Comparison of ENCODE assay signal across 11 mouse cellular contexts in the genomic region with DNA sequence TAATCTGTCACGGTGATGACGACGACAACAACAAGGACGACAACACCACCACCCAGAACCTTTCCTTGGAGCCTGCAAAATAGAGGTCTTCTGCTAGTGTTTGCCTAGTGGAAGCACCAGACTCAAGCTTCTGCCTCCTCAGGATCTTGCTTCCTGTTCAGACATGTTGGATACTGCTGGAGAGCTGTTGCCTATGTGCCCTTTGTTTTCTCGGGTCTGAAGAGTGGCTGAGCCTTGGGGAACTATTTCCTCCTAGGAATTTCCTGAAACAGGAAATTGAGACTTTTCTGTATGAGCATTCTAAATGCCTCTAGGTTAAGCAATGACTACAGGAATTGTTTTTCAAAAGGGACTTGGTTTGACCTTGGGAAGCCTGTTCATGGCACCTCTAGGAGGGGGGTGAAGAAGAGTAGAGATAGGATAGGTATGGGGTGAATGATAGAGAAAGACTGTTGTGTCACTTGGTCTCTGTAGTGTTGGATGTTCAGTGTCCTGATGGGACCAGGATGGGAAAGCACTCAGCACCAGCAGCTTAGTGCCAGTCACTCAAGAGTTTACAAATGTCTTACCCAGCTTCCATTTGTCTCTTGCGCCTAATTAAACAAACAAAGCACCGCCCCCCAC. TPM values are rescaled to one million over a fixed set of nuclear protein-coding genes. Genes with fewer than 3 reads are reported as not detected.
DNase-seq lines count a peak whose midpoint lies in the region; ATAC-seq and TF ChIP-seq lines count a peak whose summit lies in the region.
"Had no signal": no experiment of that assay in that cellular context is flagged by ENCODE, and none has a peak within 500 bp of the region (broad histone marks: within the 10 kb centered on the region; RNA-seq: fewer than 3 reads in every experiment).

No protein-coding gene starts in this region.

- H3K9ac ChIP-seq in hindbrain, embryonic 14.5 days = no peak overlapping the region
- H3K9ac ChIP-seq in hindbrain, embryonic 16.5 days (ENCODE audit: low read depth, low read length) = no peak overlapping the region
- no peak overlapping the region for H3K9ac ChIP-seq in lung, embryonic 16.5 days (ENCODE audit: low read length)
- H3K9ac ChIP-seq in heart, embryonic 12.5 days = no peak overlapping the region
- H3K9ac ChIP-seq in stomach, postnatal 0 days (ENCODE audit: low read length) = no peak overlapping the region

- ATAC-seq in hindbrain, embryonic 14.5 days (ENCODE audit: low FRiP score) = no peak
- ATAC-seq in hindbrain, embryonic 16.5 days = no peak
- ATAC-seq in lung, embryonic 16.5 days (ENCODE audit: low read depth) = peak; percentile 40
- ATAC-seq in heart, embryonic 12.5 days (ENCODE audit: insufficient number of reproducible peaks, low FRiP score) = no peak
- no peak for ATAC-seq in stomach, postnatal 0 days (ENCODE audit: low FRiP score, low TSS enrichment)

- H3K27me3 ChIP-seq in hindbrain, embryonic 14.5 days (ENCODE audit: control insufficient read depth, insufficient read depth, low read length) = no peaks in the 10 kb centered on the region
- H3K27me3 ChIP-seq in hindbrain, embryonic 16.5 days (replicated peaks; ENCODE audit: control insufficient read depth, insufficient read depth, low read length) = no peaks in the 10 kb centered on the region
- H3K27me3 ChIP-seq in lung, embryonic 16.5 days (ENCODE audit: control insufficient read depth, insufficient read depth, low read depth, low read length) = no peaks in the 10 kb centered on the region
- no peaks in the 10 kb centered on the region for H3K27me3 ChIP-seq in heart, embryonic 12.5 days (replicated peaks)
- H3K27me3 ChIP-seq in stomach, postnatal 0 days (ENCODE audit: control insufficient read depth, insufficient read depth, low read length) = no peaks in the 10 kb centered on the region

- 0 out of 2 replicates have a peak overlapping the region, but pooled peaks have one; percentile 7 for H3K27ac ChIP-seq in hindbrain, embryonic 14.5 days
- no peak overlapping the region; the same call in 1 of the 2 replicates for H3K27ac ChIP-seq in hindbrain, embryonic 16.5 days (ENCODE audit: low read depth, low read length)
- peak overlapping the region; percentile 45 for H3K27ac ChIP-seq in lung, embryonic 16.5 days (ENCODE audit: low read length)
- H3K27ac ChIP-seq in heart, embryonic 12.5 days (ENCODE audit: poor library complexity, severe bottlenecking) = peak overlapping the region; percentile 20; the same call in 1 of the 2 replicates
- H3K27ac ChIP-seq in stomach, postnatal 0 days (replicated peaks) = peak overlapping the region; percentile 24; the same call in 1 of the 2 replicates
- H3K27ac ChIP-seq: layer of hippocampus, adult 2 months had no signal

- no peaks in the 10 kb centered on the region for H3K9me3 ChIP-seq in hindbrain, embryonic 14.5 days (ENCODE audit: control insufficient read depth, low read length)
- H3K9me3 ChIP-seq in hindbrain, embryonic 16.5 days (ENCODE audit: control insufficient read depth, low read length) = no peaks in the 10 kb centered on the region
- no peaks in the 10 kb centered on the region for H3K9me3 ChIP-seq in lung, embryonic 16.5 days (ENCODE audit: control insufficient read depth, low read length)
- no peaks in the 10 kb centered on the region for H3K9me3 ChIP-seq in heart, embryonic 12.5 days (replicated peaks)
- no peaks in the 10 kb centered on the region for H3K9me3 ChIP-seq in stomach, postnatal 0 days (ENCODE audit: control insufficient read depth, low read length)

- no peak for DNase-seq in hindbrain, embryonic 14.5 days (ENCODE audit: low spot score)
- no peak for DNase-seq in lung, adult 18-20 months
- DNase-seq in stomach, postnatal 0 days (ENCODE audit: low spot score) = no peak
- no peak for DNase-seq in right cerebral cortex, postnatal 4 days
- DNase-seq: cerebellum, postnatal 10 days; thymus, postnatal 14 days had no signal

- no peak for TF ChIP-seq EP300 in stomach, postnatal 0 days (optimal IDR thresholded peaks at IDR 0.05)

- H3K4me1 ChIP-seq in hindbrain, embryonic 14.5 days (replicated peaks; ENCODE audit: control insufficient read depth, insufficient read depth, low read length) = peaks cover 20% of the 10 kb centered on the region
- peaks cover 3% of the 10 kb centered on the region for H3K4me1 ChIP-seq in hindbrain, embryonic 16.5 days (ENCODE audit: control insufficient read depth, insufficient read depth, low read depth, low read length)
- H3K4me1 ChIP-seq in lung, embryonic 16.5 days (replicated peaks; ENCODE audit: control insufficient read depth, insufficient read depth, low read length) = peaks cover 30% of the 10 kb centered on the region
- peaks cover 52% of the 10 kb centered on the region for H3K4me1 ChIP-seq in heart, embryonic 12.5 days (replicated peaks)
- H3K4me1 ChIP-seq in stomach, postnatal 0 days (replicated peaks; ENCODE audit: control insufficient read depth, insufficient read depth) = peaks cover 8% of the 10 kb centered on the region

- H3K36me3 ChIP-seq in hindbrain, embryonic 14.5 days (replicated peaks; ENCODE audit: control insufficient read depth, insufficient read depth) = no peaks in the 10 kb centered on the region
- H3K36me3 ChIP-seq in hindbrain, embryonic 16.5 days (ENCODE audit: control insufficient read depth, insufficient read depth, low read length) = no peaks in the 10 kb centered on the region
- H3K36me3 ChIP-seq in lung, embryonic 16.5 days (ENCODE audit: control insufficient read depth, insufficient read depth, low read length) = no peaks in the 10 kb centered on the region
- H3K36me3 ChIP-seq in heart, embryonic 12.5 days = no peaks in the 10 kb centered on the region
- H3K36me3 ChIP-seq in stomach, postnatal 0 days (ENCODE audit: control insufficient read depth, insufficient read depth, low read length) = no peaks in the 10 kb centered on the region

- WGBS in hindbrain, embryonic 14.5 days = 80% methylated on average over 7 of the region's 7 CpGs
- 84% methylated on average over 7 of the region's 7 CpGs for WGBS in hindbrain, embryonic 16.5 days
- 66% methylated on average over 7 of the region's 7 CpGs for WGBS in lung, embryonic 16.5 days
- WGBS in heart, embryonic 12.5 days = 71% methylated on average over 7 of the region's 7 CpGs
- WGBS in stomach, postnatal 0 days = 57% methylated on average over 7 of the region's 7 CpGs

- H3K4me2 ChIP-seq in hindbrain, embryonic 14.5 days (replicated peaks) = no peak overlapping the region
- H3K4me2 ChIP-seq in hindbrain, embryonic 16.5 days (ENCODE audit: low read length) = no peak overlapping the region
- no peak overlapping the region for H3K4me2 ChIP-seq in lung, embryonic 16.5 days (ENCODE audit: low read depth, low read length)
- no peak overlapping the region for H3K4me2 ChIP-seq in heart, embryonic 12.5 days
- no peak overlapping the region for H3K4me2 ChIP-seq in stomach, postnatal 0 days (replicated peaks; ENCODE audit: low read depth)

- TF ChIP-seq CTCF in stomach, postnatal 0 days (IDR thresholded peaks at IDR 0.05; ENCODE audit: low read depth) = no peak

- no peak overlapping the region for H3K4me3 ChIP-seq in hindbrain, embryonic 14.5 days (replicated peaks; ENCODE audit: low read length)
- no peak overlapping the region for H3K4me3 ChIP-seq in hindbrain, embryonic 16.5 days (ENCODE audit: low read length)
- H3K4me3 ChIP-seq in lung, embryonic 16.5 days (ENCODE audit: low read length) = no peak overlapping the region
- no peak overlapping the region for H3K4me3 ChIP-seq in heart, embryonic 12.5 days
- no peak overlapping the region for H3K4me3 ChIP-seq in stomach, postnatal 0 days (ENCODE audit: low read depth, low read length)
- H3K4me3 ChIP-seq: layer of hippocampus, adult 2 months; myocyte had no signal

RNA-seq across cellular contexts. Expression of gene Gnaq, which starts 49.3 kb away (rescaled TPM):
- 48.4 and 53.0 TPM in 2 replicates for polyA plus RNA-seq in hindbrain, embryonic 14.5 days (2014; fragmentation: Nextera tagmentation; extraction: Ambion mirVana)
- 104 and 105 TPM in 2 replicates for polyA plus RNA-seq in hindbrain, embryonic 16.5 days (2015; fragmentation: Nextera tagmentation; extraction: Ambion mirVana)
- polyA plus RNA-seq in lung, embryonic 16.5 days (2015; fragmentation: Nextera tagmentation; extraction: Ambion mirVana) = 32.5 and 32.9 TPM in 2 replicates
- polyA plus RNA-seq in heart, embryonic 12.5 days (2016; fragmentation: Nextera tagmentation; extraction: Ambion mirVana) = 18.1 and 18.7 TPM in 2 replicates
- polyA plus RNA-seq in stomach, postnatal 0 days (2015; fragmentation: Nextera tagmentation; extraction: Ambion mirVana) = 18.1 and 18.6 TPM in 2 replicates
